In the genomic region with DNA sequence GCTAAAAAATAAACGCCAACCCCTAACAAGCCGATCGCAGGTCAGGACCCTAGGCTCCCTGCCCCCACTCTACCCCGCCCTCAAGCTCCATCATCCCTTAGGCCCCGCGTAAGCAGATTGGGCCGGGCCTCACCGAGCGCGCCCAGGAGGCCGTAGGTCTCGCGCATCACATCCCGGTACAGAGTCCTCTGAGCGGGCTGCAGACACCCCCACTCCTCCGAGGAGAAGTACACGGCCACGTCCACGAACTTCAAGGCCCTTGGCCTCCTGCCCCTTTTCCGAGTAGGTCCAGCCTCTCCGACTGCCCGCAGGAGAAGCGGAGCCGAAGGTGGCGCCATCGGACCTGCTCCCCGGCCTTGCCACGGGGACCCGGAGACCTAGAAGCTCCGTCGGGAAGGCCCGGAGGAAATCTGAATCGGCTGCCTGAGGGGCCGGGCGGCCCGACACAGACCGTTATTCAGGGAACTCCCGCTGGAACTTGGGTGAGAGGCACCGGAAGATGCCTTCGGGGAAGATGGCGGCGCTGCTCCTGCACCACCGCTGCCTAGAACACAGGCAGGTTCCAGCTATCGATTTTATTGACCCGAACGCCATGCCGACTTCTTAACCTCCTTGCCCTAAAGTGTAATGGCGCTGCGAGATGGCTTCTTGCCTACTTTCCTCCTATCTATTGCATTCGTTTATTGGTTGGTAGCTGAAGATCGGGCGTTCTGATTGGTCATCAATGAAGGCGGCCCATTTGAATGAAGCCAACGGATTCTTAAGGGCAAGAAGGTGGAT, we compare ENCODE assay signal across 8 mouse cellular contexts. TPM values are rescaled to one million over a fixed set of nuclear protein-coding genes. Genes with fewer than 3 reads are reported as not detected.
A peak's percentile ranks its signal among the peaks of the same experiment; 100 is the strongest.
DNase-seq lines count a peak whose midpoint lies in the region; ATAC-seq lines count a peak whose summit lies in the region.

A gene (minus strand): TSS at position 638 of the 780 bp plus-strand sequence.

- H3K9me3 ChIP-seq in heart, embryonic 14.5 days (ENCODE audit: control insufficient read depth, low read length): no peaks in the 10 kb centered on the region
- no peaks in the 10 kb centered on the region for H3K9me3 ChIP-seq in liver, embryonic 13.5 days (replicated peaks)
- H3K9me3 ChIP-seq in stomach, embryonic 16.5 days (replicated peaks; ENCODE audit: control insufficient read depth, low read length): no peaks in the 10 kb centered on the region

- H3K36me3 ChIP-seq in heart, embryonic 14.5 days (ENCODE audit: control insufficient read depth, insufficient read depth, low read length): peaks cover 58% of the 10 kb centered on the region
- H3K36me3 ChIP-seq in liver, embryonic 13.5 days: peaks cover 49% of the 10 kb centered on the region
- H3K36me3 ChIP-seq in stomach, embryonic 16.5 days (ENCODE audit: control insufficient read depth, insufficient read depth, low read length): peaks cover 21% of the 10 kb centered on the region

- peak within 1 kb of the TSS; percentile 95 to 96 for H3K27ac ChIP-seq in heart, embryonic 14.5 days (replicated peaks in 1 of 2; ENCODE audit: control insufficient read depth in 1 of 2, insufficient read depth in 1 of 2, low read depth in 2 of 2, low read length in 2 of 2)
- peak within 1 kb of the TSS; percentile 93 for H3K27ac ChIP-seq in liver, embryonic 13.5 days
- H3K27ac ChIP-seq in stomach, embryonic 16.5 days (ENCODE audit: low read length): peak within 1 kb of the TSS; percentile 93

- ATAC-seq in CD4-positive, CD25-positive, alpha-beta regulatory T cell, adult 4 months: peak; percentile 94
- ATAC-seq in heart, embryonic 14.5 days (ENCODE audit: insufficient number of reproducible peaks, insufficient read depth, low FRiP score, low read depth): peak; percentile 85
- peak; percentile 91 for ATAC-seq in liver, embryonic 13.5 days (ENCODE audit: low read depth)
- peak; percentile 90 for ATAC-seq in stomach, embryonic 16.5 days (ENCODE audit: insufficient read depth, low FRiP score)

- under 1% methylated on average over 54 of the region's 54 CpGs for WGBS in heart, embryonic 14.5 days
- under 1% methylated on average over 54 of the region's 54 CpGs for WGBS in liver, embryonic 13.5 days (ENCODE audit: insufficient replicate concordance)
- under 1% methylated on average over 54 of the region's 54 CpGs for WGBS in stomach, embryonic 16.5 days

- peak; percentile 99 for DNase-seq in c-Kit-negative CD71-positive TER-119-positive erythroid progenitor cells, embryonic 14.5 days (ENCODE audit: low read depth, low spot score)
- peak; percentile 97 for DNase-seq in fibroblast of lung, adult 2 months (ENCODE audit: low read depth)
- DNase-seq in kidney, postnatal 14 days: peak; percentile 95
- DNase-seq in liver, embryonic 13.5 days: peak; percentile 90
- DNase-seq in neural tube, embryonic 10.5 days (ENCODE audit: extremely low spot score, low spot score): peak; percentile 93

- H3K4me1 ChIP-seq in heart, embryonic 14.5 days (ENCODE audit: control insufficient read depth in 2 of 2, insufficient read depth in 2 of 2, low read length in 2 of 2): peaks cover 3 to 17% of the 10 kb centered on the region in 2 experiments
- H3K4me1 ChIP-seq in liver, embryonic 13.5 days (replicated peaks): peaks cover 57% of the 10 kb centered on the region
- H3K4me1 ChIP-seq in stomach, embryonic 16.5 days (ENCODE audit: control insufficient read depth, insufficient read depth, low read length): peaks cover 22% of the 10 kb centered on the region

- peak within 1 kb of the TSS; percentile 86 for H3K4me2 ChIP-seq in heart, embryonic 14.5 days (ENCODE audit: low read length)
- peak within 1 kb of the TSS; percentile 90 for H3K4me2 ChIP-seq in liver, embryonic 13.5 days
- H3K4me2 ChIP-seq in stomach, embryonic 16.5 days (ENCODE audit: low read depth, low read length): peak within 1 kb of the TSS; percentile 86

- no peaks in the 10 kb centered on the region for H3K27me3 ChIP-seq in heart, embryonic 14.5 days (ENCODE audit: control insufficient read depth, insufficient read depth, low read length)
- H3K27me3 ChIP-seq in liver, embryonic 13.5 days: no peaks in the 10 kb centered on the region
- no peaks in the 10 kb centered on the region for H3K27me3 ChIP-seq in stomach, embryonic 16.5 days (ENCODE audit: control insufficient read depth, insufficient read depth, low read length)

- H3K4me3 ChIP-seq in heart, embryonic 14.5 days (ENCODE audit: control insufficient read depth in 1 of 2, insufficient read depth in 1 of 2, low read depth in 1 of 2, low read length in 2 of 2): peak within 1 kb of the TSS; percentile 93 to 94
- H3K4me3 ChIP-seq in liver, embryonic 13.5 days (replicated peaks): peak within 1 kb of the TSS; percentile 81
- H3K4me3 ChIP-seq in stomach, embryonic 16.5 days (replicated peaks; ENCODE audit: low read length): peak within 1 kb of the TSS; percentile 91

- H3K9ac ChIP-seq in heart, embryonic 14.5 days (ENCODE audit: low read length): peak within 1 kb of the TSS; percentile 98
- H3K9ac ChIP-seq in liver, embryonic 13.5 days: peak within 1 kb of the TSS; percentile 95
- H3K9ac ChIP-seq in stomach, embryonic 16.5 days (ENCODE audit: low read length): peak within 1 kb of the TSS; percentile 90

RNA-seq across cellular contexts. Expression of the gene that starts here (rescaled TPM):
- polyA plus RNA-seq in CD4-positive, CD25-positive, alpha-beta regulatory T cell, adult 4 months (2017; shearing (Covaris generic)): 1 to 10 TPM; 5.6 to 7.9 TPM
- polyA plus RNA-seq in heart, embryonic 14.5 days (2014; fragmentation: Nextera tagmentation; extraction: Ambion mirVana): 4.0 and 4.9 TPM in 2 replicates
- 2.2 and 2.4 TPM in 2 replicates for polyA plus RNA-seq in liver, embryonic 13.5 days (2015; fragmentation: Nextera tagmentation; extraction: Ambion mirVana)
- polyA plus RNA-seq in stomach, embryonic 16.5 days (2015; fragmentation: Nextera tagmentation; extraction: Ambion mirVana): 5.0 and 5.8 TPM in 2 replicates

Comparison
In these comparisons a context has a peak if more than half of its experiments do, and no peak if none do; other contexts are left out.
1. Peak in every context shown above with its lines: DNase-seq, ATAC-seq, H3K4me3 ChIP-seq and H3K27ac ChIP-seq.